Mouse (Mus musculus): Measurements from ENCODE around the gene Mcm10. TPM values are rescaled to one million over a fixed set of nuclear protein-coding genes. Genes with fewer than 3 reads are reported as not detected.
A peak's percentile ranks its signal among the peaks of the same experiment; 100 is the strongest.

The Mcm10 gene
- polyA plus RNA-seq (2015; fragmentation: Nextera tagmentation; extraction: Ambion mirVana) = 4.9 and 6.6 TPM in 2 replicates

- no peaks in the 10 kb centered on the region for H3K27me3 ChIP-seq (replicated peaks; ENCODE audit: control insufficient read depth, insufficient read depth, low read length)
- no peaks in the 10 kb centered on the region for H3K9me3 ChIP-seq (ENCODE audit: control insufficient read depth, low read length)
- no peaks in the 10 kb centered on the region for H3K36me3 ChIP-seq (ENCODE audit: control insufficient read depth, insufficient read depth, low read length)
- peak within 1 kb of the TSS; percentile 34; the same call in 1 of the 2 replicates for H3K27ac ChIP-seq (ENCODE audit: low read depth, low read length)
- 4% methylated on average over 32 of the region's 32 CpGs for WGBS
- peak within 1 kb of the TSS; percentile 72 for H3K4me3 ChIP-seq (ENCODE audit: low read length)
- H3K4me1 ChIP-seq (ENCODE audit: control insufficient read depth, insufficient read depth, low read depth, low read length) = no peaks in the 10 kb centered on the region; the same call in 1 of the 2 replicates
- peak; percentile 100 for ATAC-seq
- peak within 1 kb of the TSS; percentile 55 for H3K9ac ChIP-seq (ENCODE audit: low read depth, low read length)
- H3K4me2 ChIP-seq (ENCODE audit: low read length) = peak within 1 kb of the TSS; percentile 99
Measured at GRCm38 (mm10) chr2:5012491-5013324, at the start of gene Mcm10. Gene Mcm10 (minus strand): TSS chr2:5012791.

- no peak overlapping the region for H3K4me2 ChIP-seq (ENCODE audit: low read length)
- WGBS = 84% methylated on average over 8 of the region's 8 CpGs
- H3K9ac ChIP-seq (ENCODE audit: low read depth, low read length) = no peak overlapping the region
- H3K9me3 ChIP-seq (ENCODE audit: control insufficient read depth, low read length) = no peaks in the 10 kb centered on the region
- H3K4me1 ChIP-seq (ENCODE audit: control insufficient read depth, insufficient read depth, low read depth, low read length) = peaks cover 9% of the 10 kb centered on the region; the same call in 1 of the 2 replicates
- no peaks in the 10 kb centered on the region for H3K36me3 ChIP-seq (ENCODE audit: control insufficient read depth, insufficient read depth, low read length)
- no peaks in the 10 kb centered on the region for H3K27me3 ChIP-seq (replicated peaks; ENCODE audit: control insufficient read depth, insufficient read depth, low read length)
- no peak overlapping the region for H3K27ac ChIP-seq (ENCODE audit: low read depth, low read length)
- no peak overlapping the region for H3K4me3 ChIP-seq (ENCODE audit: low read length)
- no peak for ATAC-seq
Measured at GRCm38 (mm10) chr2:5061133-5061708, 48.6 kb upstream of the Mcm10 start.

- no peak overlapping the region for H3K9ac ChIP-seq (ENCODE audit: low read depth, low read length)
- no peak overlapping the region for H3K27ac ChIP-seq (ENCODE audit: low read depth, low read length)
- no peak overlapping the region for H3K4me3 ChIP-seq (ENCODE audit: low read length)
- no peaks in the 10 kb centered on the region for H3K36me3 ChIP-seq (ENCODE audit: control insufficient read depth, insufficient read depth, low read length)
- H3K4me1 ChIP-seq (ENCODE audit: control insufficient read depth, insufficient read depth, low read depth, low read length) = peaks cover 9% of the 10 kb centered on the region; the same call in 1 of the 2 replicates
- no peaks in the 10 kb centered on the region for H3K27me3 ChIP-seq (replicated peaks; ENCODE audit: control insufficient read depth, insufficient read depth, low read length)
- no peak overlapping the region for H3K4me2 ChIP-seq (ENCODE audit: low read length)
- ATAC-seq = no peak
- 76% methylated on average over 4 of the region's 4 CpGs for WGBS
- no peaks in the 10 kb centered on the region for H3K9me3 ChIP-seq (ENCODE audit: control insufficient read depth, low read length)
Measured at GRCm38 (mm10) chr2:5059997-5060396, 47.4 kb upstream of the Mcm10 start.

GRCm38 (mm10) chr2:5058436-5058835, 45.8 kb upstream of the Mcm10 start:
- Histone ChIP-seq H3K27ac (ENCODE audit: low read depth, low read length) (no peak overlapping the region), H3K27me3 (replicated peaks; ENCODE audit: control insufficient read depth, insufficient read depth, low read length) (no peaks in the 10 kb centered on the region), H3K36me3 (ENCODE audit: control insufficient read depth, insufficient read depth, low read length) (no peaks in the 10 kb centered on the region), H3K4me3 (ENCODE audit: low read length) (no peak overlapping the region), H3K9me3 (ENCODE audit: control insufficient read depth, low read length) (no peaks in the 10 kb centered on the region), H3K9ac (ENCODE audit: low read depth, low read length) (no peak overlapping the region), H3K4me1 (ENCODE audit: control insufficient read depth, insufficient read depth, low read depth, low read length) (peaks cover 6% of the 10 kb centered on the region; the same call in 1 of the 2 replicates), H3K4me2 (ENCODE audit: low read length) (no peak overlapping the region)
- no peak for ATAC-seq
- 89% methylated on average over 5 of the region's 5 CpGs for WGBS

- Histone ChIP-seq H3K4me2 (ENCODE audit: low read length) (no peak overlapping the region), H3K27me3 (replicated peaks; ENCODE audit: control insufficient read depth, insufficient read depth, low read length) (no peaks in the 10 kb centered on the region), H3K4me3 (ENCODE audit: low read length) (no peak overlapping the region), H3K4me1 (ENCODE audit: control insufficient read depth, insufficient read depth, low read depth, low read length) (no peaks in the 10 kb centered on the region; the same call in 1 of the 2 replicates), H3K9ac (ENCODE audit: low read depth, low read length) (no peak overlapping the region), H3K9me3 (ENCODE audit: control insufficient read depth, low read length) (no peaks in the 10 kb centered on the region), H3K36me3 (ENCODE audit: control insufficient read depth, insufficient read depth, low read length) (no peaks in the 10 kb centered on the region), H3K27ac (ENCODE audit: low read depth, low read length) (no peak overlapping the region)
- ATAC-seq = no peak
- 92% methylated on average over 2 of the region's 2 CpGs for WGBS
Measured at GRCm38 (mm10) chr2:5050562-5050961, 38.0 kb upstream of the Mcm10 start.

GRCm38 (mm10) chr2:5047016-5047415, 34.4 kb upstream of the Mcm10 start:
- H3K27me3 ChIP-seq (replicated peaks; ENCODE audit: control insufficient read depth, insufficient read depth, low read length) = no peaks in the 10 kb centered on the region
- no peak for ATAC-seq
- no peak overlapping the region for H3K4me2 ChIP-seq (ENCODE audit: low read length)
- no peaks in the 10 kb centered on the region; the same call in 1 of the 2 replicates for H3K36me3 ChIP-seq (ENCODE audit: control insufficient read depth, insufficient read depth, low read length)
- H3K9ac ChIP-seq (ENCODE audit: low read depth, low read length) = no peak overlapping the region
- 97% methylated on average over 2 of the region's 2 CpGs for WGBS
- H3K4me1 ChIP-seq (ENCODE audit: control insufficient read depth, insufficient read depth, low read depth, low read length) = peaks cover 6% of the 10 kb centered on the region
- H3K27ac ChIP-seq (ENCODE audit: low read depth, low read length) = no peak overlapping the region
- H3K4me3 ChIP-seq (ENCODE audit: low read length) = no peak overlapping the region
- no peaks in the 10 kb centered on the region for H3K9me3 ChIP-seq (ENCODE audit: control insufficient read depth, low read length)

- WGBS = 40% methylated on average over 13 of the region's 13 CpGs
Measured at GRCm38 (mm10) chr2:5045269-5045965, 32.8 kb upstream of the Mcm10 start.

GRCm38 (mm10) chr2:5044321-5044720, 31.7 kb upstream of the Mcm10 start:
- no peaks in the 10 kb centered on the region for H3K27me3 ChIP-seq (replicated peaks; ENCODE audit: control insufficient read depth, insufficient read depth, low read length)
- H3K4me1 ChIP-seq (ENCODE audit: control insufficient read depth, insufficient read depth, low read depth, low read length) = peaks cover 6% of the 10 kb centered on the region
- peaks cover 2% of the 10 kb centered on the region; the same call in 1 of the 2 replicates for H3K36me3 ChIP-seq (ENCODE audit: control insufficient read depth, insufficient read depth, low read length)
- H3K9ac ChIP-seq (ENCODE audit: low read depth, low read length) = no peak overlapping the region
- no peak overlapping the region for H3K27ac ChIP-seq (ENCODE audit: low read depth, low read length)
- WGBS = 64% methylated on average over 3 of the region's 3 CpGs
- ATAC-seq = no peak
- no peak overlapping the region for H3K4me3 ChIP-seq (ENCODE audit: low read length)
- H3K4me2 ChIP-seq (ENCODE audit: low read length) = no peak overlapping the region
- no peaks in the 10 kb centered on the region for H3K9me3 ChIP-seq (ENCODE audit: control insufficient read depth, low read length)

More at GRCm38 (mm10) chr2:5045269-5045965, 32.8 kb upstream of the Mcm10 start:
- no peaks in the 10 kb centered on the region for H3K27me3 ChIP-seq (replicated peaks; ENCODE audit: control insufficient read depth, insufficient read depth, low read length)
- H3K9me3 ChIP-seq (ENCODE audit: control insufficient read depth, low read length) = no peaks in the 10 kb centered on the region
- peaks cover 2% of the 10 kb centered on the region; the same call in 1 of the 2 replicates for H3K36me3 ChIP-seq (ENCODE audit: control insufficient read depth, insufficient read depth, low read length)
- no peak overlapping the region for H3K4me3 ChIP-seq (ENCODE audit: low read length)
- ATAC-seq = peak; percentile 40
- no peak overlapping the region for H3K4me2 ChIP-seq (ENCODE audit: low read length)
- peaks cover 6% of the 10 kb centered on the region for H3K4me1 ChIP-seq (ENCODE audit: control insufficient read depth, insufficient read depth, low read depth, low read length)
- no peak overlapping the region for H3K9ac ChIP-seq (ENCODE audit: low read depth, low read length)
- H3K27ac ChIP-seq (ENCODE audit: low read depth, low read length) = 0 out of 2 replicates have a peak overlapping the region, but pooled peaks have one; percentile 24

- peaks cover 2% of the 10 kb centered on the region; the same call in 1 of the 2 replicates for H3K36me3 ChIP-seq (ENCODE audit: control insufficient read depth, insufficient read depth, low read length)
- no peak overlapping the region for H3K27ac ChIP-seq (ENCODE audit: low read depth, low read length)
- no peak overlapping the region for H3K4me2 ChIP-seq (ENCODE audit: low read length)
- H3K9me3 ChIP-seq (ENCODE audit: control insufficient read depth, low read length) = no peaks in the 10 kb centered on the region
- no peaks in the 10 kb centered on the region for H3K27me3 ChIP-seq (replicated peaks; ENCODE audit: control insufficient read depth, insufficient read depth, low read length)
- H3K4me3 ChIP-seq (ENCODE audit: low read length) = no peak overlapping the region
- ATAC-seq = no peak
- peaks cover 6% of the 10 kb centered on the region for H3K4me1 ChIP-seq (ENCODE audit: control insufficient read depth, insufficient read depth, low read depth, low read length)
- no peak overlapping the region for H3K9ac ChIP-seq (ENCODE audit: low read depth, low read length)
- WGBS = 98% methylated on average over 2 of the region's 2 CpGs
Measured at GRCm38 (mm10) chr2:5043476-5043761, 30.8 kb upstream of the Mcm10 start.

All from hindbrain, embryonic 16.5 days (tissue).